Mouse (Mus musculus) fat pad, adult 2 months (tissue): ENCODE data around the gene Arhgef11.

Experiments
- DNase-seq: peaks from one replicate; pipeline ENCODE4 v3.0.0-alpha.2; 2011; ENCODE audit warnings: low read depth, low spot score; ENCODE audit errors: extremely low read depth

Arhgef11 gene

DNA sequence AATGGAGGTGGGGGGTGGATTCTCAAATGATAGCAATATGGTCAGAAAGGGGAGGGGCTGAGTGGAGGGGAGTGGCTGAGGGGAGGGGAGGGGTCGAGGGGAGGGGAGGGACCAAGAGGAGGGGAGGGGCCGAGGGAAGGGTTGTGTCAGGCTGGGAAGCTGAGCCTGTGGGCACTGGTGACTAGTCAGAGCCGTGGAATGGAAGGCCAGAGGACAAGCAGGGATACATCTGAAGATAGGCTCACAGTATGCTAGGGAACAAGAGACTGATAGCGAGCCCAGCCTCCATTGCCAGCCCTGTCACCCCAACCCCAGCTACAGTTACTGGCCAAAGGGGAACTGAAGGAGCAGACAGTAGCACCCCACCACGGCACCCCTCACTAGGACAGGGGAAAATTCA is 141.3 kb downstream of the Arhgef11 start:
- no peak for DNase-seq

DNA sequence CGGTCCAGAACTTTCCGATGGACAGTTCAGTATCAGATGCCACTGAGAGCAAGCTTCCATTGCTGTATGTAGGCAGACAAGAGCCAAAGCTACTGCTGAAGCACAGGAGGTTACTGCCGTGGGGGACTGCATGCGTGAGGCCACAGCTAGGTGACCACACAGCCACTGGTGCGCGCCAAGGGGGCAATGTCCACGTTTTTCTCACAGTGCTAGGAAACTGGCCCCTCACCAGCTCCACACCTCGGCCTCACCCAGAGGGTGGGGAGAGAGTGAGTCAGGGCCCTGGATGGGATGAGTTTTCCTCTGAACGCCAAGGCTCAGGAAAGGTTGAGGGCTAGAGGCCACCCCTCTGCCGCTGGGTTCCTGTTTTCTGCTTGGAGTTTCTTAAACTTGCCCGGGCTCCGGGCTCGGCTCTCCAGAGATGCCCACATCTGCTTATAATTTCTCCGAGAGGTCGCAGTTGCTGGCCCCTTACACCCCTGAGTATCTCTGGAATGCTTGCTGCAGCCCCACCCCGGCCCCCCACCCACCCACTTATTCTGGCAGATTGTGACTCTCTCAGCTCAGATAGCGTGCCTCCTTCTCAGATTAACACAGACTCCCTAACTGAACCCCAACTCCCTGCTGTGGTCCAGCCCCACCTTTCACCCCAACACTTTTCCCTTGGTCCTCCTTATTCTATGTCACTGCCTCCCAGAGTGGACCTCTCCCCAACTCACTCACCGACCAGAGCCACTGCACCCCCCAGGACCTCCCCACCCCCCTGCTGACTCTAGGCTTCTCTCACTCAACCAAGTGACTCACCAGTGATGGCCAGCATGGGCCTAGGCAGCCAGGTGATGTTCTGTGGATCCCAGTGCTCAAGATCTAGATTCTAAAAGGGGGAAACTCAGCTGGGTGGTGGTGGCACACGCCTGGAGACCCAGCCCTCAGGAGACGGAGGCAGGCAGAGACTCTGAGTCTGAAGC is 144.3 kb downstream of the Arhgef11 start:
- no peak for DNase-seq

DNA sequence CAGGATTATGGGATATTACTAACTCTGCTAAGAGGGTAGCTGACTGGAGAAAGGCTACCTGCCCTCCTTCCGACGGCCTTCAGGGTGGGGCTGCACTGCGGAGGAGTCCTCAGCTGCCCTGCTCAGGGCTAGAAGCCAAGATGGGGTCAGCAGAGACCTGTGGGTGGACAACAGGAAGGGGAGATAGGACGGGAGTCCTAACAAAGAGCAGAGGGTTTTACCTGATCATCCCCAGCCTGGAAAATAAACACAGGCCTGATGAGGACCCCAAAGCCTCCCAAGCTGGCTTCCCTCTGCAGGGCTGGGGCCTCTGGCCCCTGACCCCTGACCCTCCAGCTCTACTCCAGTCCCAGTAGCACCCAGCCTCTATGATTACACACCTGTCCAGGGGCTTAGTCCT is 145.8 kb downstream of the Arhgef11 start:
- DNase-seq = no peak

DNA sequence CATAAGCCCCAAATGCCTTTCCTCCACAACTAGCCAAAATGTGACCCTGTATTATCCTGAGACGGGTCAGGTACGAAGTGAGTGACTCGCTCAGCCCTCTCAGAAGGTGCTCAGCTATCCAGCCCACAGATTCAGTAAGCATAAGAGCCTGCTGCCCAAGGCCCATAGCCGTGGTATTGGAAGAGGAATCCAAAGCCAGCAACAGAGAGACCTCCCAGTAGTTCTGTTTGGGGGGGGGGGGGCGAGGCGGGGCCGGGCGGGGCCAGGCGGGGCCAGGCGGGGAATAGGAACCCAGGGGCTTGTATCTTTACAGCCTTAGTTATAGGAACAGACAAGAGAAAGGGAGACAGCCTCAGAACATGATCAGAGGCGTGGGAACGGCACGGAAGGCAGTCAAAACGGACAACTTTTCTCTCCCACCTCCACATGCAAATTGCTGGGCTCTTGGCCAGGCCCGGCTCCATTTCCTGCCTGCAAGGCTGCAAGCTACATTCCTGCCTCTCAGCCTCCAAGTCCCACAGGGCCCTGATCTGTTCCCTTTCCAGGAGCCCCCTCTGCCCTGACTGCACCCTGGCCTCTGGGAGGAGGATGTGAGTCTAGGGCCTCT is 146.4 kb downstream of the Arhgef11 start:
- no peak for DNase-seq

DNA sequence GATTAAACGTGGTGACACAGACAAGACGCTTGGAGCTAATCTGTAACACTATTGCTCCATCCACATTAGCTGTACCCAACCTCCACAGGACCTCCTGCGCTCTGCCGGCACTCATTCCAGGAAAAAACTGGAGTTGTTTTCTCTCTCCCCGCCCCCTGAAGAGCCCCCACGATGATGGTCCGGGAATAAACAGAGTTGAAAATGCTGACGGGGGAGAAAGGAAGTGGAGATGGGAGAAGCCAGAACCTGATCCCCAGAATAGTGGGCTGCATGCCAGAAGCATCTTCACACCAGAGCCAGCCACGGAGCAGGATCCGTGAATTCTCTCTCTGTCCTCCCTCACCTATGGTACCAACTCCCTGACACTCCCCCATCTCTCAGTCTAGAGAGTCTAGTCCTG is 147.1 kb downstream of the Arhgef11 start:
- DNase-seq = no peak

DNA sequence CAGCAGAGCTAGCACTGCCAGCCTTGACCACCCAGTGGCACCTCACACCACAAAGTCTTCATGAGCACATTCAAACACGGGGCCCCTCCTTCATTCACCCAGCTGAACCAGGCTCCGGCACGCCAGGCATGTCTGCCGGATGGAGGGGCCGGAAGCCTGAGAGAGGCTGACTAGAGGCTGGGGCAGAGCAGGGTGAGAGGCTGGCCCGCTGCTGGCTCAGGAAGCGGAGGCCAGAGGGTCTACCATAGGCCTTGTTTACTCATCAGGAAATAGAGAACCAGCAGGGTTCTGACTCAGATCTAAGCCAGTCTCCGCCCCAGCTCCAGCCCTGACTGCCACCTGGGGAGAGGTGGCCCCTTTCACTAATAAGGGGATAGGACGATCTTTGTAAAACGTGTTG is 147.7 kb downstream of the Arhgef11 start:
- DNase-seq = no peak

DNA sequence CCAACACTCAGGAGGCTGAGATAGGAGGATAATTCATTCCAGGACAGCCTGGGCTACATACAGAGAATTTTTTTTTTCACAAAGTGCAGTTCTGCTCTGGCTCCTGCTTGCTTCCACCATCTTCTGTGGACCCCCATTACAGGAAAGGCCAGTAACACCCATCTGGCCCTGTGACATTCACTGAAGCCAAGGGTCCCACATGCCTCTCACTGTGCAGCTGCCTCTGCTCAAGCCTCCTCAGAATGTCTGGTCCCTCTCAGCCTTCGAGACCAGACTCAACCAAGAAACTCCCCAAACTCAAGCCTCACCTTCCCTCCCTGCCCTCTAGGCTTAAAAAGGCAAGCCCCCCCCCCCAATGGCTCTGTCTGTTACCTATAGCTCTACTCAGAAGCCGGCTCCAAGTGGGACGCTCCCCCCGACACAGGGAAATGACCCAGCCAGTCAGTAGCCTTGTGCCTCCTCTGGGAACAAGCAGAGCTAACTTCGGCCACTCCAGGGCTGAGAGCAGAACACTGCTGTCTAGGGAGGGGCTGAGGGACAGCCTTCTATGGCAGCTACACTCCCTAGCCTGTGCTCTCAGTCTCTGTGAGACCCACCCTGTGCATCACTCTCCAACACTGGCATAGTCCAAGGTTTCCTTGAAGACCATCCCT is 148.4 kb downstream of the Arhgef11 start:
- DNase-seq = no peak

DNA sequence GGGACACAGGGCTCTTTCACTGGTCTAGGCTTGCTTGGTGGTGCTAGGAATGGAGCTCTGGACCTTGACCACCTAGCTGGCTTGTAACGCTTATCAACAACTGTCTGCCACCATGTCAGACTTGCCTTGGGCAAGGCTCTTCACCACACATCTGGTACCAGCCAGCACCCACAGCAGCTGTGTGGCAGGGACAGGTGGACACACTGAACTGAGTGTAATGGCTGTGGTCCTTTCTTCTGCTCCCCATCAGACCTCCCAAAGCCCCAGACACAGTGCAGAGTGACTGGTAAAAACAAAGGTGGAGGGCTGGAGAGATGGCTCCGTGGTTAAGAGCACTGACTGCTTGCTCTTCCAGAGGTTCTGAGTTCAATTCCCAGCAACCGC is 148.9 kb downstream of the Arhgef11 start:
- DNase-seq = no peak

DNA sequence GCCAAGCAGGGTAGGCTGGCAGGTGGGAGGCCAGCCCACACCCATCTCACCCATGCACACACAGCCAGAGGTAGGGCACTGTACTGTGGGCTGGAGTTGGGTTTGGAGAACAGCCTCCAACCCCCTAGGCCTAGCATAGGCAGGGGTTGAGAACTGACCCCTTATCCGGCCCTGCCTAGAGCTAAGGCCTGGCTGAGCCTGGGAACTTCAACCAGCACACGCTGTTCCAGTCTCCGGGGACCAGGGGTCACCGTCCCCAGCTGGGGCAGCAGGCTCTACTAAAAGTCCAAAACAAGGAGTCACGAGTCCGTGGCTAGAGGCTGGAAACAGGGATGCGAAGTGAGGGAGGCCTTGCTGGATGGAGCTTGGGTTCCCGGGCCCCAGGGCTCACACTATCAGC is 150.4 kb downstream of the Arhgef11 start:
- no peak for DNase-seq

DNA sequence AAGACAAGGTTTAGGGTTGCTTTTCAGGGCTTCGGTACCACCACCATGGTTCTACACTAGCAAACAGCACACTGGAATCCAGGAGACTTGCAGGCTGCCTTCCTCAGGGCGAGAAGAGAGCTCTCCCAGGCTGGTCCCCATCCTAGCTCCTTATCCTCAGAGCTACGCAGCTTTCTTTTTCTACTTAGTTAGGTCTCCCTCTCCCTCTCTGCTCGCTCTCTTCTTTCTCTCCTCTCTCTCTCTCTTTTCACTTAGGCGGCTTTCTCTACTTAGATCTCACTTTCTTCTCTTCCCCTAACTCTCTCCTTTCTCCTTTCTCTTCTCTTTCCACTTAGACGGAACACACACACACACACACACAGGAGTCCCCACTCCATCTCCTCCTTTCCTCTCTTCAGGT is 151.1 kb downstream of the Arhgef11 start:
- no peak for DNase-seq

DNA sequence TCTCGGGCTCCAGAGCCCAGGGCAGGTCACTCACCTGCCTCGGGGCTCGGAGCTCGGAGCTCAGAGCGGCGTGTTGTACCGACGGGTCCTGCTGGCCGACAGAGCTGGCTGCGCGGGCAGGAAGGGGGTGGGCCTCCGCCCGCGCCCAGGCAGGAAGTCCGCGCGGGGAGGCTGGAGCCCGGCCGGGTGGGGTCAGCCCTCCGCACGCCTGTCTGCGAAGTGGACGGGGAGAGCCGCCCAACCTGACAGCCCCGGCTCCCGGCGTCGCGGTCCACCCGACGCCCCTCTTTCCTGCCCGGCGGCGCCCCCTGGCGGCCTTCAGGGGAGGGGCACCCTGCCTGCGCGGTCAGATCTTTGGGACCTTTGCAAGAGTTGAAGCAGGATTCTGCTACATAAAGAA is 151.5 kb downstream of the Arhgef11 start:
- no peak for DNase-seq

DNA sequence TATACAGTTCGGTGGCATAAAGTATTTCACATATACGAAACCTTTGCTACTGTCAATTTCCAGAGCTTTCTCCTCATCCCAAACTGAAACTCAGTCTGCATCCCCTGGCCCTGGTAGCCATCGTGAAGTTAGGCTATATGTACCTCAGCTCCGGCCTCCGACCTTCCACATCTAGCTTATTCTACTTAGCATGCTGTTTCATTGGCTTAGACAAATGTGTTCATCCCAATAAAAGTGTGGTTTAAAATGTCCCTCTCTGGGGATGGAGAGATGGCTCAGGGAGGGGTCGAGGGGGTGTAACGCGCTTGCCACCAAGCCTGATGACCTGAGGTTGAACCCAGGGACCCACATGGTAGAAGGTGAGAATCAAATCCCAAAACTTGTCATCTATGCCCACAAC is 152.1 kb downstream of the Arhgef11 start:
- no peak for DNase-seq

DNA sequence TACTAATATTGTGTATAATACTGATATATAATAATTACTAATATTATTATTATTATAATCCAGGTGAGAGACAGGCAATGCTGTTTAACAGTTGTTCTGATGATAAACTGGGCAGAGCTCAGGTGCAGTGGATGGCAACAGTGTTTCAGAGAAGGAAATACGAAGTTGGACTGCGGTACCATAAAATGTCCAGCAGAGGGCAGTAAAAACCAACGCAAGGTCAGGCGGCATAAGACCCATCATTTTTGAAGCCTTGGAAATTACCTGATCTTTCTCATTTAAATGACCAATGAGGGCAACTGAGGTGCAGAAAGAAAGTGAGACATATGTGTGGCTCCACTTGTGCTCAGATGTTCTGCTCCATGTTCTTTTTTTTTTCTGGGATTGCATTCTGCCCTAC is 152.9 kb downstream of the Arhgef11 start:
- DNase-seq = no peak

DNA sequence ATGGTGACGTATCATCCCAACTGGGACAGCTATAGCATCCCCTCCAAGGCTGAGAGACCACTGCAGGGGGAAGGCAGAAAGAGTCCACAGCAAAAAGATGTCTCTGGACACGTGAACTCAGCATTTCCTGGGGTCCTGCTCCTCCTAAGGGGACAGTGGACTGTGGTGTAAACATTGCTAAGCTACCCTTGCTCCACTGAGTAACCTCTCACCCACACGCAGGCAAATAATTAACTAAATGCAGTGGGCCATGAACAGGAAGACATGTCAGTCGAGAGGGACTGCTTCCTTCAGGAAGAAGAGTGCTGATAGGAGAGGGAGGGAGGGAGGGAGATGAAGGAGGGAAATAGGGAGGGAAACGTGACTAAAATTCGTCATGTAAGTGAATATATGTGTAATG is 153.7 kb downstream of the Arhgef11 start:
- DNase-seq = no peak

DNA sequence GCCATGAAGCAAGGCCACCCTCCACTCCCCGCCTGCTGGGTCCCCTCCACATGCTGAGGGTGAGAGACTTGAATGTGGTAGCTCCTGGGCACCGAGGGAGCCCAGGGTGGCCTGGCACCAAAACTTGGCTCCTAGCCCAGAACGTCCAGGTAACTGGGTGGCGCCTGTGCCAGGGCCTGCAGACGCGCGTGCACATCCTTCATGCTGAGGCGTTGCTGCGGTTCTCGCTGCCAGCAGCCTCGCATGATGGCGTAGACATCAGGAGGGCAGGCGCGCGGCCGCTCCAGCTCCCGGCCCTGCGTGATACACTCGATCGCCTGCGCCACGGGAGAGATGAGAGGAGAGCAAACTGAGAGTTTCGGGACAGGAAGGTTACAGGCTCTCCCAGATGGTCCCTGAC is 160.9 kb downstream of the Arhgef11 start:
- no peak for DNase-seq

DNA sequence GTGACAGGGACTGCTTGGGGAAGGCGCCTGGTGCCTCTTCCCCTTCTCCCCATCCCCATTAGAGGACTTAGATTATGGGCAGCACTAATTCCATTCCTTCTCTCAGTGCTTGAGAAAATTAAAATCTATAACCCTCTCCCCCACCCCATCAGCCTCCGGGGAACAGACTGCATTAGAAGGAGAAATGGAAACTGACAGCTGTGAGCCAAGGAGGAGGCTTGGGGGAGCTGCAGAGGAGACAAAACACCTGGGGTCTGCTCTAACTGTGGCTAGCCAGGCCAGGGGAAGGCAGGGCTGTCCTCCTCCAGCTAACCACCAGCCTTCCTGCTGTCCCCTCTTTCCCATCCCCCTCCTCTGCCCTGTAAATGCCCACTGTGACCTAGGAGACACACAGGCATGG is 161.7 kb downstream of the Arhgef11 start:
- DNase-seq = no peak

DNA sequence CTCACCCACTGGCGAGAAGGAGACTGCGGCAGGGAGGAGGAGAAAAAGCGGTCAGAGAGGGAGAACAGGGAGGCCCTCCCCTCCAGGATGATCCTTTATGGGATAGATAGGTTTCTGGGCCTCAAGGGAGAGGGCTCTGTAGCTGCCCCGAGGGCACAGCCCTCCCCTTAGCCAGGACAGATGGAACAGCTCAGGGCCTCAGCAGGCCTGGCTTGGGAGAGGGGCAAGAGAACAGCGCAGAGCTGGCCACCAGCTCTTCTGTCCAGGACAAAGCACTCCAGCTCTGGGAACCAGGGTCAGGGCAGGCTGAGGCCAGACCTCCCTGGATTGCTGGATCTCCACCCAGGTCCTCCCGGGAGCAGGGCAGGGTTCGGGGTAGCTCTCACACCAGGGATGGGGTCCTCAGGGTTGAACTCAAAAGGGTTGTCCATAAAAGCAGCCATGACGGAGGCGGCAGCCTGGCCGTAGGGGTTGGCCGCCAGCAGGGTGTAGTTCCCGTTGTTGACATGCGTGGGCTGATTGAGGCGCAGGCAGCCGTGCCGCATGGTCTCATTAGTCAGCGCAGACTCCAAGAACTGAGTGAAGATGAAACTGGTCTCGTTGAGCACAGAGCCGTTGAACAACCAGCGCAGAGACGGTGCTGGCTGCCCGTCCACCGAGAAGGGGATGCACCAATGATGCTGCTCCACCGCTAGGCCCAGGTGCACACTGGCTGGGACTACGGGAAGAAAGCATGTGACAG is 166.1 kb downstream of the Arhgef11 start:
- no peak for DNase-seq

DNA sequence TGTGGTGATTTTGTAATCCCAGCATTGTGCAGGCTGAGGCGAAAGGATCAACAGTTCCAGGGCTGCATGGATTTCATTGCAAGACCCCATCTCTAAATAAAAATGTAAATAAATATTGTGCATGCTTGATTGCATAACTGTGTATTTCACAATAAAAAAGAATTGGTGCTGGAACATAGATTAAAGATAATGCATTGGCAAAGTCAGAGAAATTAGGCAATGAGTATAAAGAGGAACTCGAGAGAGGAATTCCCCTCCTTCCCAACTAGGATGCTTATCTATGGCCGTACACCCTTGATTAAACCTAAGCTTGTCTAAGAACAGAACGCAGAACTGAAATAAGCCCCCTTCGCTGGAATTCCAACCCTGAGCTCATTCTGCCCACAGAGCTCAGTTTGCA is 167.8 kb downstream of the Arhgef11 start:
- no peak for DNase-seq

DNA sequence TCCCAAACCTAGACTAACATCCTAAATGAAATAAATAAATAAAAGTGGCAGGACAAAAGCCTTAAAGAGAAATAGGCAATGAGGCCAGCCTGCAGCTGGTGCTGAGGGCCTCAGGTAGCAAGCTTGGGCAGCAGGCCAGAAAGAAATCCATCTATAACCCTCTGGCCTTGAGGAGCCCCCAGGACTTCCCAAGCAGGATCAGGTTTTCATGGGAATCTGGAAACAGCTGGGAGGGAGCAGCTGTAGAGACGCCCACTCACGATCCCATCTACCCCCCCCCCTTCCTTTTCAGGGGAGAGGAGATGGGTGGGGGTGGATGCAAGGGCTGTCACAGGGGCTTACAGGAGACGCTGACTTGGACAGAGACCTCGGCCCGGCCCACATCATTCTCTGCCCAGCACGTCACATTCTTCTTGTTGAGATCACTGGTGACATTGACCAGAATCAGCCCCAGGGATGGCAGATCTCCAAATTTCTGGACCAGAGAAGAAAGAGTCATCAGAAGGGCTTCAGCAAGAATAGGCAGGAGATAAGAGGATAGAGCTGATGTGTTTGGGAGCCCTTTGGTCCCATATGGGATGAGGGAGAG is 168.4 kb downstream of the Arhgef11 start:
- DNase-seq = no peak
